Mouse (Mus musculus) kidney, postnatal 0 days (tissue): ENCODE data around the gene Esrrb. TPM values are rescaled to one million over a fixed set of nuclear protein-coding genes. Genes with fewer than 3 reads are reported as not detected.
A peak's percentile ranks its signal among the peaks of the same experiment; 100 is the strongest.

ENCODE experiments used
- ATAC-seq: fragments of 200-750 bp; cut with Nextera tagmentation; replicated peaks from 2 replicates; pipeline ENCODE4 v1.8.0; 2017; ENCODE audit warnings: low read depth, moderate number of reproducible peaks, moderate TSS enrichment, moderate library complexity; ENCODE audit not compliant: low FRiP score
- DNase-seq: peaks from one replicate; pipeline ENCODE4 v3.0.0-alpha.2; 2016; ENCODE audit warnings: low spot score
- H3K27ac ChIP-seq: fragments of 300-500 bp; sonication (generic); 2 replicates; pipeline ENCODE4 v1.5.1; 2014; ENCODE audit warnings: mild to moderate bottlenecking
- H3K27me3 ChIP-seq: fragments of 300-500 bp; sonication (generic); 2 replicates; pipeline ENCODE4 v1.6.1; 2014; ENCODE audit warnings: low read length, mixed read lengths; ENCODE audit not compliant: insufficient read depth
- H3K36me3 ChIP-seq: fragments of 300-500 bp; sonication (generic); 2 replicates; pipeline ENCODE4 v1.6.1; 2014; ENCODE audit warnings: low read length, mixed read lengths; ENCODE audit not compliant: insufficient read depth
- H3K4me1 ChIP-seq: fragments of 300-500 bp; sonication (generic); replicated peaks from 2 replicates; pipeline ENCODE4 v1.6.1; 2014; ENCODE audit warnings: antibody characterized with exemption, low read length, mixed read lengths; ENCODE audit not compliant: insufficient read depth
- H3K4me2 ChIP-seq: fragments of 300-500 bp; sonication (generic); 2 replicates; pipeline ENCODE4 v1.6.1; 2014; ENCODE audit warnings: mild to moderate bottlenecking, low read length, moderate library complexity, mixed read lengths
- H3K4me3 ChIP-seq: fragments of 300-500 bp; sonication (generic); replicated peaks from 2 replicates; pipeline ENCODE4 v1.5.1; 2014; ENCODE audit warnings: low read depth, low read length
- H3K9ac ChIP-seq: fragments of 300-500 bp; sonication (generic); 2 replicates; pipeline ENCODE4 v1.6.1; 2014; ENCODE audit warnings: low read depth, low read length
- H3K9me3 ChIP-seq: fragments of 300-500 bp; sonication (generic); replicated peaks from 2 replicates; pipeline ENCODE4 v1.6.1; 2016; ENCODE audit warnings: low read length, inconsistent platforms, mixed read lengths
- CTCF ChIP-seq: IDR thresholded peaks from 2 replicates; pipeline ENCODE4 v1.5.1; 2016; ENCODE audit warnings: antibody characterized with exemption, low read depth, mild to moderate bottlenecking, moderate library complexity
- WGBS: fragments of 180-500 bp; shearing (Covaris S2); extraction: QIAGEN DNeasy Blood & Tissue Kit; methylation state at CpG from one replicate; pipeline ENCODE4 v1.1.7; 2014; 5-methylcytosine and 5-hydroxymethylcytosine counted together
- polyA plus RNA-seq: library from polyadenylated mRNA; unstranded; fragments of >200 nt; fragmentation: Nextera tagmentation; extraction: Ambion mirVana; gene quantifications from 2 replicates; pipeline ENCODE4 v1.2.1, GENCODE M21; 2015

Esrrb gene
- polyA plus RNA-seq, 1 experiment from 2014 or later, result 3.6 TPM

- DNase-seq, result no peak
- no peak overlapping the region for H3K9ac ChIP-seq
- H3K27ac ChIP-seq, result no peak overlapping the region
- H3K4me1 ChIP-seq, result no peaks in the 10 kb centered on the region
- no peaks in the 10 kb centered on the region for H3K27me3 ChIP-seq
- ATAC-seq, result no peak
- no peaks in the 10 kb centered on the region for H3K9me3 ChIP-seq
- no peak for TF ChIP-seq CTCF
- no peaks in the 10 kb centered on the region for H3K36me3 ChIP-seq
- 63% methylated on average over 7 of the region's 7 CpGs for WGBS
- no peak overlapping the region for H3K4me3 ChIP-seq
- H3K4me2 ChIP-seq, result no peak overlapping the region
These were observed 34.4 kb downstream of the Esrrb start for GRCm38 (mm10) chr12:86395326-86395725.

- Histone ChIP-seq H3K9ac (no peak overlapping the region), H3K27me3 (no peaks in the 10 kb centered on the region), H3K36me3 (no peaks in the 10 kb centered on the region), H3K9me3 (no peaks in the 10 kb centered on the region), H3K27ac (no peak overlapping the region), H3K4me1 (no peaks in the 10 kb centered on the region), H3K4me2 (no peak overlapping the region), H3K4me3 (no peak overlapping the region)
- no peak for TF ChIP-seq CTCF
- 26% methylated on average over 8 of the region's 8 CpGs for WGBS
- ATAC-seq (no peak), DNase-seq (no peak)
These were observed 37.8 kb downstream of the Esrrb start for GRCm38 (mm10) chr12:86398762-86399161.

GRCm38 (mm10) chr12:86402718-86403117, 41.8 kb downstream of the Esrrb start:
- Histone ChIP-seq H3K27ac (no peak overlapping the region), H3K9ac (no peak overlapping the region), H3K27me3 (no peaks in the 10 kb centered on the region), H3K4me1 (no peaks in the 10 kb centered on the region), H3K9me3 (no peaks in the 10 kb centered on the region), H3K4me3 (no peak overlapping the region), H3K4me2 (peak overlapping the region; percentile 40), H3K36me3 (no peaks in the 10 kb centered on the region)
- peak; percentile 92 for TF ChIP-seq CTCF
- no peak for ATAC-seq
- 6% methylated on average over 21 of the region's 21 CpGs for WGBS
- DNase-seq, result peak; percentile 76

- Histone ChIP-seq H3K4me3 (peak overlapping the region; percentile 45), H3K27ac (no peak overlapping the region), H3K9me3 (no peaks in the 10 kb centered on the region), H3K4me1 (no peaks in the 10 kb centered on the region), H3K27me3 (peaks cover 57% of the 10 kb centered on the region), H3K4me2 (peak overlapping the region; percentile 82), H3K36me3 (no peaks in the 10 kb centered on the region), H3K9ac (peak overlapping the region; percentile 40; the same call in 1 of the 2 replicates)
- ATAC-seq (peak; percentile 78), DNase-seq (peak; percentile 73)
- WGBS, result under 1% methylated on average over 37 of the region's 37 CpGs
- no peak for TF ChIP-seq CTCF
These were observed 60.6 kb downstream of the Esrrb start for GRCm38 (mm10) chr12:86421490-86421904.

- Histone ChIP-seq H3K4me1 (no peaks in the 10 kb centered on the region), H3K4me3 (peak overlapping the region; percentile 45), H3K27me3 (peaks cover 57% of the 10 kb centered on the region), H3K9me3 (no peaks in the 10 kb centered on the region), H3K4me2 (peak overlapping the region; percentile 82), H3K27ac (no peak overlapping the region), H3K9ac (peak overlapping the region; percentile 40), H3K36me3 (no peaks in the 10 kb centered on the region)
- DNase-seq (no peak), ATAC-seq (no peak)
- WGBS, result 2% methylated on average over 59 of the region's 59 CpGs
- TF ChIP-seq CTCF, result no peak
These were observed 61.4 kb downstream of the Esrrb start for GRCm38 (mm10) chr12:86422166-86422910.

GRCm38 (mm10) chr12:86423102-86423501, 62.2 kb downstream of the Esrrb start:
- H3K27ac ChIP-seq, result no peak overlapping the region
- H3K36me3 ChIP-seq, result no peaks in the 10 kb centered on the region
- no peaks in the 10 kb centered on the region for H3K4me1 ChIP-seq
- peaks cover 53% of the 10 kb centered on the region for H3K27me3 ChIP-seq
- peak overlapping the region; percentile 82; the same call in 1 of the 2 replicates for H3K4me2 ChIP-seq
- no peak for ATAC-seq
- 5% methylated on average over 13 of the region's 13 CpGs for WGBS
- H3K4me3 ChIP-seq, result peak overlapping the region; percentile 45
- no peaks in the 10 kb centered on the region for H3K9me3 ChIP-seq
- TF ChIP-seq CTCF, result no peak
- DNase-seq, result no peak
- 0 out of 2 replicates have a peak overlapping the region, but pooled peaks have one; percentile 13 for H3K9ac ChIP-seq
